Mouse (Mus musculus): ENCODE data around the gene Vmn2r68.

Vmn2r68 gene

GRCm38 (mm10) chr7:85237683-85238082 is at the start of gene Vmn2r68:
Gene Vmn2r68, minus strand, starts transcription at chr7:85237783.
- DNase-seq: no peak
